Mouse (Mus musculus): ENCODE data around the gene Cfc1.
"Not testable (repeated sequence)": the region's sequence is repeated elsewhere in the genome, so short reads cannot be mapped to it uniquely, and the experiment has no call there.

The Cfc1 gene

DNA sequence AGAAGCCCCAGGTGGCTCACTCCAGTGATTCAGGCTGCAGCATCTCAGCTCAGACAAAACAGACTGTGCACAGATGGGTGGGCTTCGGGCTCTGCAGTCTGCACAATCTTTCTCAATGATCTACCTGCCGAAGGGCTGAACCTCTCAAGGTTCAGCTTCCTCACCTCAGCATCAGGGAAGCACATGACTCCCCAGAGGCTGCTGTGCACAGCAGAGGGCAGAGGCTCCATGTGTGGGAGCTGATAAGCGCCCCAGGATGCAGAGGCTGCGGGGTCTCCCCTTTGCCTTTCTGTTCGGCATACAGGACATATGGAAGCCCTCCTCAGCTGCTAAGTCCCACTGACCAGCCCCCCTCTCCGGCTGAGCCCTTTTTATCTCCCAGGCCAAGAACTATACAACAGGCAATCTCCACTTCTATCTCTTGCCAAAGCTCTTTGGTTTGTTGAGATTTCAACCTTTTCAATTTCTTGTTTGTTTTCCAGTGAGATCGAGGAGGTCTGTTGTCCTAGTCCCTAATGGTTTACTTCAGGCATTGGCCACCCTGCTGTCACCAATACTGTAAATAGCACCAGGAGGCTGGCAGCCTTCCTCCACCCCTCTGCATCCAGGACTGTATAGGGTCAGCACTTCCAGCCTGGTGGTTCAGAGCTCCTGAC, at the start of gene Cfc1:
Gene Cfc1 (plus strand): TSS at position 606 of the 656 bp plus-strand sequence.
- not testable (repeated sequence) for DNase-seq

- no peak for DNase-seq
Measured at GRCm38 (mm10) chr1:34487383-34487782, 48.1 kb upstream of the Cfc1 start.

GRCm38 (mm10) chr1:34489852-34490541, 45.5 kb upstream of the Cfc1 start:
- no peak for DNase-seq

DNA sequence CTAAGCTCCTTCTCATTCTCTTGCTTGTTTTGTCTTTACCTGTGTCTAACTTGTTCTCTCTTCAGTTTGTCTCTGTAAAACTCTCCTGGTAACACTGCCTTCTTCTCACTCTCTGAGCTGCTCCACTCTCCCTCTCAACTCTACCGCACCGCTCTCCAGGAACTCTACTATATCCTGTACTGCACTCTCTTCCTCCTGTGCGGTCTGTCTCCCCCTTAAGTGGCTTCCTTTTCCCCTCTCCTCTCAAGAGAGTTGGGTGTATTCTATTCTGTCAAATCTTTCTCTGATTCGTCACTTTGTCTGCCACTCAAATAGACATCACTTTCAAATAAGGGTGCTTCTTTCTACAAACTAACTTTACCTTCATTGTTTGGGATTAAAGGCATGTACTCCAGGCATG, 44.0 kb upstream of the Cfc1 start:
- DNase-seq = no peak

- no peak for DNase-seq
Measured at GRCm38 (mm10) chr1:34502991-34503390, 32.5 kb upstream of the Cfc1 start.

- no peak for DNase-seq
Measured at GRCm38 (mm10) chr1:34505307-34505706, 30.1 kb upstream of the Cfc1 start.

- DNase-seq = no peak
Measured at GRCm38 (mm10) chr1:34505970-34506551, 29.4 kb upstream of the Cfc1 start.

DNA sequence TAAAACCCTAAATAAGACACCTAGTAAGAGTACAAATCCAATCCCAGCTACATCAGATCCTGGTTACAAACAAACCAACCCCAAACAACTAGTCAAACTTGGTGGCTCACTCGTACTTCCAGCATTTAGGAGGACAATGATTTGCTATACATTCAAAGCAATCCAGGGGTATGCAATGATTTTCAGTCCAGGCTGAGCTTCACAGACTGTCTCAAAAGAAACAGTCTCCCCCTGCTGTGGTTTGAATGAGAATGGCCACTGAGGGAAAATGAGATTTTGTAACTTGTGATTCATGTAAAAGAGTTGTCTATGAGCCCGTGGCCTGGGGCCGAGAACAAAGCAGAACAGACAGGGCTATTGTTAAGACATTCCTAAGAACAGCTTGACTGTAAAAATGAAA, 27.5 kb upstream of the Cfc1 start:
- no peak for DNase-seq

GRCm38 (mm10) chr1:34510575-34510981, 24.9 kb upstream of the Cfc1 start:
- no peak for DNase-seq

- DNase-seq = peak in 1 of 2 experiments; percentile 10
Measured at GRCm38 (mm10) chr1:34511027-34511426, 24.4 kb upstream of the Cfc1 start.

GRCm38 (mm10) chr1:34513068-34513467, 22.4 kb upstream of the Cfc1 start:
- DNase-seq = no peak

DNA sequence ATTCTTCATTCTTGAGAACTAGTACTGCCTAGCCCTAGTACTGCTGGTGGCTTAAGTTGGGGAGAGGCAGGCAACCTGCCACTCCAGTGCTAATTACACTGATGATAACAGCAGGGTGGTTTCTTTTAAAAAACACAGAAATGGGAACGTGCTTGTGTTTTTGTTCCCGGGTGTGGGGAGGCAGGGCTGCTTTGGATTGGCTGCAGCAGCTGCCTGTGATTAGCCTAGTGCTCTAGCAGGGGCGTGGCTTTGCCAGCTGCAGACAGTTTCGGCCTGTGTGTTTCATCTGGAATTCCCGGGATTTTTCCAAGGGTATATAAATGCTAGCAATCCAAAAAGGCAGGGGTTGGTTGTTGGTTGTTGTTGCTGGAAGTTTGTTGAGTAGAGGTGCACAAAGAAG, 18.9 kb upstream of the Cfc1 start:
- DNase-seq = no peak

GRCm38 (mm10) chr1:34517297-34517696, 18.2 kb upstream of the Cfc1 start:
- not testable (repeated sequence) for DNase-seq

DNA sequence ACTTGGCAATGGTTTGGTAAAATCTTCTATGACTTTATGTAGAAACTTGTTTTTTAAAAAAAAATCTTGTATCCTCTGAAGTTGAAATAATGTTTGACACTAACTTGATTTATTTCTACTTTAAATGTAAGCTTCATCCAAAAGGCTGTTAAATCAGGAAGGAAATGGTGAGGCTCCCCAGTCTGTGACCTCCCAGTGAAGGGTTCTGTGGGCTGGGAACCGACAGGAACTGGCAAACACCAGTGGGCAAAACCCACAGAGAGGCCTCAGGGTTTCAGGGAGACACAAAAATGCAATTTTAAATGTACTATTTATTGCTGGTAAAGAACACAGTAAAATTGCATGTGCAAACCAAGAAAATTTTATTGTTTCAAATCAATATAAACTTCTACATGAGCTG, 17.7 kb upstream of the Cfc1 start:
- DNase-seq = not testable (repeated sequence)

GRCm38 (mm10) chr1:34518259-34518658, 17.2 kb upstream of the Cfc1 start:
- DNase-seq = no peak

DNA sequence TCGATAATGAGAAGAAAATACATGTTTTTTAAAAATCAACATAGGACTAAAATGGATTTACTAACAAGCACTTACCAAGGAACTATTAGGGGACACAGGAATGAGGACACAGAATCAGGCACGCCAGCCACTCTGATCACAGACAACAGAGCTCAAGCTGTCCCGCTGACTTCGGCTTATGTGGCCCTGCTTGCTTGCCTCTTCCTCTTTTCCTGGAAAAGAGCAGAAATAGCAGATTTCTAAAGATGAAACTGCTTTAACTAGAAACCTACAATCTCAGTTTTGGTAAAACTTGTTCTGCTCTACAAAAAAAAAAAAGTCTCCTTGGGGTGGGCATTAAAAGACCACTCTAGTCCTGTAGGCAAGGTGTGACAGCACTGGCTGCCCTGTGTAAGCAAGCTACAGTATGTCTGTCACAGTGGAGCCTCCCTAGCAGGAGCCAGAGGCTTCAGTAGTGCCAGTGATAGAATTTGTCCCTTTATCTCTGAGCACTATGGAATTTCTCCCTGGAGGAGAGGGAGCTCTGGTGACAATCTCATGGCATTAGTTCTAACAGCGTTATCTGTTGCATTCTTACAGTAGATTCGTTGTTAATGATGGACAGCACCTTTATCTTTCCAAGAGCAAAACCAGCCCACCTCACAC, 13.1 kb upstream of the Cfc1 start:
- no peak for DNase-seq

GRCm38 (mm10) chr1:34522850-34523244, 12.6 kb upstream of the Cfc1 start:
- DNase-seq = no peak

DNA sequence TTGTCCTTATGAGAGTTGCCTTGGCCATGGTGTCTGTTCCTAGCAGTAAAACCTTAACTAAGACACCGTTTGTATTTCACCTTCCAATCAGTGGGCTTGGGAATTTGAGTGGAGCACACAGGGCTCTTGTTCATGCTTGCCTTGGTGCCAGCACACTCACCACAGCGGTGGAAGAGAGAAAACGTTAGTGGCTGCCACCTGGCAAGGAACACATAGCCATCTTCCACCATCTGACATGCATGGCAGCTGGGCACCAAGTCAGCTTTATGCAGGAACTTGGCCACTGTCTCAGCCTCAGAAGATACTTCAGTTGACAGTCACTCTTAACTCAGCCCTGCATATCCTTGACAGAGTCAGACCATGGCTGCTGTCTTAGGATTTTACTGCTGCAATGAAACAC, 11.8 kb upstream of the Cfc1 start:
- no peak for DNase-seq

GRCm38 (mm10) chr1:34534574-34534973, 874 bp upstream of the Cfc1 start:
- DNase-seq = not testable (repeated sequence)

- DNase-seq = no peak
Measured at GRCm38 (mm10) chr1:34536291-34536766, 881 bp downstream of the Cfc1 start.

DNA sequence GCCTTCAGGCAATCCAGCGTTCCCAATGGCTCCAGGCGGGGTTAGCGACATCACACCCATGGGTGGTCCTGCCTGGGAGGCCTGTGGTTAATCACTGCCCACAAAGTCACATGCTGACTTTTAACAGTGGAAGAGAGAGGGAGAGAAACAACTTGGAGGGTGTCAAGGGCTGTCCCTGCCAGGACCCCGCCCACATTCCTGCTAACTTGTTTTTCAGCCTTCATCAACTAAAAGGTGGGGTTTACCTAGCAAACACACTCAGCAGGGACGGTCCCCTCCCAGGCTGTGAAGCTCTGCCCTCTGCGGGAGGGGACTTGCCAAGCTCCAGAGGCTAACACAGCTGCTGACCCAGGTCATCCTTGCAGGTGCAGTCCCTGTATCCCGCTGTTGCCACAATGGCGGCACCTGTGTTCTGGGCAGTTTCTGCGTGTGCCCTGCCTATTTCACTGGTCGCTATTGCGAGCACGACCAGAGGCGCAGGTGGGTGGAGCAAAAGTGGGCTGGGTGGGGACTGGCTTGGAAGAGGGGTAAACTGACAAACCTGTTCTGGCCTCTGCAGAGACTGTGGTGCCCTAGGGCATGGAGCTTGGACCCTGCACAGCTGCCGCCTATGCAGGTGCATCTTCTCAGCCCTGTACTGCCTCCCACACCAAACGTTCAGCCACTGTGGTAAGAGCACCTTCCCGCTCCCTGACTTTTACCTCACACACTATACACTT, 1.5 kb downstream of the Cfc1 start:
- DNase-seq = peak in 1 of 2 experiments; percentile 14

GRCm38 (mm10) chr1:34547074-34547473, 11.6 kb downstream of the Cfc1 start:
- DNase-seq = no peak

DNA sequence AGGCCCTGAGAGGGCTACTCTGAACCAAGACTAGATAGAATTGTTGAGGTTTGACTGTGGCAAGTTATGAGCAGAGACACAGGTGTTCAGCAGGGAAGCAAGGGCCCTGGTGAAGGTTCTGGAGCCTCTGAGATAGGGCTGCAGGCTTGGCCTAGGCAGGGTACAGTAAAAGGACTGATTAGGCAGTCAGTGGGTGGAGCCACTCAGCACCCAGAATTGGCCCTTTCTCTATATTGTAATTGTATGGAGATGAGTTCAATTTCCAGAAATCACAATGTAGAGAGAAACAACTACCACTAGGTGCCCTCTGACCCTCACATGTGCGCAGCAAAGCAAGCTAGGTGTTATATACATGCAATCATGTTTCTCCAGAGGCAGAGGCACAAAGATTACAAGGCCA, 18.2 kb downstream of the Cfc1 start:
- DNase-seq = no peak
